Mouse (Mus musculus) stomach, embryonic 16.5 days (tissue): Measurements from ENCODE around the gene Zhx3. TPM values are rescaled to one million over a fixed set of nuclear protein-coding genes. Genes with fewer than 3 reads are reported as not detected.

Experiments used
- ATAC-seq: fragments of 200-750 bp; cut with Nextera tagmentation; 2 replicates; pipeline ENCODE4 v1.8.0; 2017; ENCODE audit warnings: moderate number of reproducible peaks, moderate TSS enrichment; ENCODE audit not compliant: insufficient read depth, low FRiP score
- H3K27ac ChIP-seq: fragments of 300-500 bp; sonication (generic); 2 replicates; pipeline ENCODE4 v1.5.1; 2014; ENCODE audit warnings: low read length
- H3K27me3 ChIP-seq: fragments of 300-500 bp; sonication (generic); 2 replicates; pipeline ENCODE4 v1.6.1; 2014; ENCODE audit warnings: low read length, control low read depth, mixed read lengths; ENCODE audit not compliant: control insufficient read depth, insufficient read depth
- H3K36me3 ChIP-seq: fragments of 300-500 bp; sonication (generic); 2 replicates; pipeline ENCODE4 v1.6.1; 2014; ENCODE audit warnings: low read length; ENCODE audit not compliant: control insufficient read depth, insufficient read depth
- H3K4me1 ChIP-seq: fragments of 300-500 bp; sonication (generic); 2 replicates; pipeline ENCODE4 v1.6.1; 2014; ENCODE audit warnings: low read length, control low read depth, mixed read lengths; ENCODE audit not compliant: control insufficient read depth, insufficient read depth
- H3K4me2 ChIP-seq: fragments of 300-500 bp; sonication (generic); 2 replicates; pipeline ENCODE4 v1.6.1; 2014; ENCODE audit warnings: low read depth, low read length, mixed read lengths
- H3K4me3 ChIP-seq: fragments of 300-500 bp; sonication (generic); replicated peaks from 2 replicates; pipeline ENCODE4 v1.5.1; 2014; ENCODE audit warnings: mild to moderate bottlenecking, low read length
- H3K9ac ChIP-seq: fragments of 300-500 bp; sonication (generic); 2 replicates; pipeline ENCODE4 v1.6.1; 2014; ENCODE audit warnings: low read length
- H3K9me3 ChIP-seq: fragments of 300-500 bp; sonication (generic); replicated peaks from 2 replicates; pipeline ENCODE4 v1.6.1; 2016; ENCODE audit warnings: low read length, control low read depth; ENCODE audit not compliant: control insufficient read depth
- WGBS: fragments of 180-500 bp; shearing (Covaris S2); extraction: QIAGEN DNeasy Blood & Tissue Kit; methylation state at CpG from one replicate; pipeline ENCODE4 v1.1.7; 2014; 5-methylcytosine and 5-hydroxymethylcytosine counted together
- polyA plus RNA-seq: library from polyadenylated mRNA; unstranded; fragments of >200 nt; fragmentation: Nextera tagmentation; extraction: Ambion mirVana; gene quantifications from 2 replicates; pipeline ENCODE4 v1.2.1, GENCODE M21; 2015

Zhx3 gene
- polyA plus RNA-seq, 1 experiment from 2014 or later = 10.7 TPM

- Histone ChIP-seq H3K27ac (no peak overlapping the region), H3K4me3 (no peak overlapping the region), H3K27me3 (no peaks in the 10 kb centered on the region), H3K4me1 (no peaks in the 10 kb centered on the region), H3K9me3 (no peaks in the 10 kb centered on the region), H3K9ac (no peak overlapping the region), H3K36me3 (peaks cover 12% of the 10 kb centered on the region), H3K4me2 (no peak overlapping the region)
- ATAC-seq = no peak
These were observed 170.0 kb downstream of the Zhx3 start for GRCm38 (mm10) chr2:160702824-160703223.

GRCm38 (mm10) chr2:160701603-160702002 is 171.2 kb downstream of the Zhx3 start:
- Histone ChIP-seq H3K36me3 (peaks cover 12% of the 10 kb centered on the region), H3K4me3 (no peak overlapping the region), H3K27me3 (no peaks in the 10 kb centered on the region), H3K9ac (no peak overlapping the region), H3K4me2 (no peak overlapping the region), H3K9me3 (no peaks in the 10 kb centered on the region), H3K27ac (no peak overlapping the region), H3K4me1 (no peaks in the 10 kb centered on the region)
- WGBS = 83% methylated on average over 3 of the region's 3 CpGs
- no peak for ATAC-seq

- 53% methylated on average over 5 of the region's 5 CpGs for WGBS
- H3K4me1 ChIP-seq = no peaks in the 10 kb centered on the region
These were observed 172.5 kb downstream of the Zhx3 start for GRCm38 (mm10) chr2:160700271-160700670.

More at GRCm38 (mm10) chr2:160700271-160700670, 172.5 kb downstream of the Zhx3 start:
- peak; percentile 83 for ATAC-seq
- H3K27ac ChIP-seq = peak overlapping the region; percentile 60
- no peaks in the 10 kb centered on the region for H3K9me3 ChIP-seq
- H3K4me2 ChIP-seq = no peak overlapping the region
- no peak overlapping the region for H3K4me3 ChIP-seq
- H3K36me3 ChIP-seq = peaks cover 8% of the 10 kb centered on the region; the same call in 1 of the 2 replicates
- H3K9ac ChIP-seq = no peak overlapping the region
- no peaks in the 10 kb centered on the region for H3K27me3 ChIP-seq

Other genes starting within 250 kb of the Zhx3 start
- 55.4 and 64.1 TPM in 2 replicates for gene Top1, start 227.1 kb downstream of the Zhx3 start, polyA plus RNA-seq
- gene Plcg1, start 141.7 kb downstream of the Zhx3 start, polyA plus RNA-seq = 28.6 and 32.5 TPM in 2 replicates
- gene Lpin3, start 7.7 kb upstream of the Zhx3 start, polyA plus RNA-seq = 17.6 and 26.5 TPM in 2 replicates
- 22.5 and 25.3 TPM in 2 replicates for gene Emilin3, start 39.3 kb upstream of the Zhx3 start, polyA plus RNA-seq
- gene Chd6, start 236.1 kb upstream of the Zhx3 start, polyA plus RNA-seq = 25.0 and 28.1 TPM in 2 replicates